Mouse (Mus musculus): ENCODE measurements at regions not wholly inside any gene's neighbourhood (a gene's known extent, or its start where the extent isn't known, plus 50 kb on each side); places are given as distances from the start of the nearest gene placed in this dataset.

DNA sequence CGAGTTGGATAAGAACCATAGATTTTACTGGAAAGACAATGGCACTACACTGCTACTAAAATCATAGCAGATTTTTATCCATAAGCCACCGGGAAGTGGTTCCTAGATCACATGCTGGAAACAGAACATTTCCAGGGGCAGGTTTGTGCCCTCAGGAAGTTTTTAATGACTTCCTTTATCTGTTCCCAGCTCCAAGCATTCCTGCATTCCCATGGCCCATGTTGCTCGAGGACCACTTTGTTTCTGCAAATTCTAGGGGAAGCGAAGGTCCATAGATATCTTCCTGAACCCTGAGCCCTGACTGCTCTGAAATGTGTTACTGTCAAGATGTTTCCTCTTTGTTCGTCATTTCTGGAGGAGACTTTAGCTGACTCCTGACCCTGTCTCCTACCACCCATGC is 235.6 kb upstream of the Map3k1 start:
- H3K36me3 ChIP-seq (ENCODE audit: control insufficient read depth, insufficient read depth, low read length, poor library complexity, severe bottlenecking), result no peaks in the 10 kb centered on the region
- TF ChIP-seq POLR2A (IDR thresholded peaks at IDR 0.05; ENCODE audit: insufficient read depth, low read length) (no peak), CTCF (IDR thresholded peaks at IDR 0.05; ENCODE audit: low read depth, low read length) (no peak), EP300 (IDR thresholded peaks at IDR 0.05; ENCODE audit: insufficient read depth, low read depth, low read length) (no peak)
- H3K27ac ChIP-seq (ENCODE audit: insufficient read depth, low read length), result no peak overlapping the region
- H3K4me3 ChIP-seq (ENCODE audit: low read depth, low read length), result no peak overlapping the region
- H3K9ac ChIP-seq (ENCODE audit: low read depth, poor library complexity, severe bottlenecking), result no peak overlapping the region
- no peaks in the 10 kb centered on the region for H3K9me3 ChIP-seq (replicated peaks; ENCODE audit: control insufficient read depth, insufficient read depth, low read length, poor library complexity, severe bottlenecking)
- peaks cover 3% of the 10 kb centered on the region for H3K4me1 ChIP-seq (ENCODE audit: control insufficient read depth, insufficient read depth, low read length)
- H3K27me3 ChIP-seq (ENCODE audit: control insufficient read depth, insufficient read depth, low read length, poor library complexity, severe bottlenecking), result no peaks in the 10 kb centered on the region

DNA sequence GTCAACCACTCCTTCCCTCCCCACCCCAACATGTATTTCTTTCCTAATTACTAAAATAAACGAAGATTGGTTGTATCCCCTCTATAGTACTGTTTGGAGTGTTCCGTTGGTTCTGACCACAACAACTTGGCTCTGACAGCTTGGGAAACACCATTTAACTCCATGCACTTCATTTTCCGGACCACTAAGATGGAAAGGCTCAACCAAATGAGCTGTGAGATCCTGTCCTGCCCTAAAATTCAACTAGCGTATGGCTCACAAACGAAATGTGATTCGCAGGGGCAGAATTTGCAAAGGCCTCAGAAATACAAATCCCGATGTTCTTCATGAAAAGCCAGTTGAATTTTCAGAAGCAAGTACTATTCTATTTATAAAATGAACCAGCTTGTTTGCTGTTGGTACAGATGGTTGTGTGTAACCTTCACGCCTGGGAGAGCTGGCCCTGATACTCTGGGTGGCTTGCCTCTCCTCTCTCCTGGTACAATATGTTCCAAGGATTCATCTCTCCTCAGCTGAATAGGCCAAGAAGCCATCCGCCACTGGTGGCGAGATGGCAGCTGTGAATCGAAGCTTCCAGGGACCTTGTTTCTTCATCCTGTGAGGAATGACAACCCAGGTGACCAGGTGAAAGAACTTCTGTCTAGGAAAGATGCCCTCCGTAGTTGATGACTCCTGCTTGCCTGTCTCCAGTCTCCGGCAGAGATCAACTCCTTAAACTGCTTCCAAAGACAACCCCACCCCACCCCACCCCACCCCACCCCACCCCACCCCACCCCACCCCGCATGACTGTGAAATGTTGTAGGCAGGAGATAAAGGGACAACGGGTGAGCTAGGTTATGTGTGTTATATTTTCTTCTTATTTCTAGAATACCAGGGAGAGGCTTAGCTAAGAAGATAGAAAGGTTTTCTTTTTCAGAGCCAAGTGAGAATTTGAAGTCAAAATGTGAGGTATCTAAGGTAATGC is 237.7 kb upstream of the Map3k1 start:
- Histone ChIP-seq H3K4me1 (ENCODE audit: control insufficient read depth, insufficient read depth, low read length) (peaks cover 3% of the 10 kb centered on the region), H3K4me3 (ENCODE audit: low read depth, low read length) (no peak overlapping the region), H3K27ac (ENCODE audit: insufficient read depth, low read length) (no peak overlapping the region), H3K9ac (ENCODE audit: low read depth, poor library complexity, severe bottlenecking) (no peak overlapping the region), H3K27me3 (ENCODE audit: control insufficient read depth, insufficient read depth, low read length, poor library complexity, severe bottlenecking) (no peaks in the 10 kb centered on the region), H3K36me3 (ENCODE audit: control insufficient read depth, insufficient read depth, low read length, poor library complexity, severe bottlenecking) (no peaks in the 10 kb centered on the region), H3K9me3 (replicated peaks; ENCODE audit: control insufficient read depth, insufficient read depth, low read length, poor library complexity, severe bottlenecking) (no peaks in the 10 kb centered on the region)
- TF ChIP-seq EP300 (IDR thresholded peaks at IDR 0.05; ENCODE audit: insufficient read depth, low read depth, low read length) (no peak), CTCF (IDR thresholded peaks at IDR 0.05; ENCODE audit: low read depth, low read length) (no peak), POLR2A (IDR thresholded peaks at IDR 0.05; ENCODE audit: insufficient read depth, low read length) (no peak)

- no peak overlapping the region for H3K27ac ChIP-seq (ENCODE audit: insufficient read depth, low read length)
- no peak overlapping the region for H3K4me3 ChIP-seq (ENCODE audit: low read depth, low read length)
- no peaks in the 10 kb centered on the region for H3K27me3 ChIP-seq (ENCODE audit: control insufficient read depth, insufficient read depth, low read length, poor library complexity, severe bottlenecking)
- H3K36me3 ChIP-seq (ENCODE audit: control insufficient read depth, insufficient read depth, low read length, poor library complexity, severe bottlenecking), result no peaks in the 10 kb centered on the region
- H3K9ac ChIP-seq (ENCODE audit: low read depth, poor library complexity, severe bottlenecking), result no peak overlapping the region
- peaks cover 3% of the 10 kb centered on the region for H3K4me1 ChIP-seq (ENCODE audit: control insufficient read depth, insufficient read depth, low read length)
- no peak for TF ChIP-seq CTCF (IDR thresholded peaks at IDR 0.05; ENCODE audit: low read depth, low read length)
- no peak for TF ChIP-seq POLR2A (IDR thresholded peaks at IDR 0.05; ENCODE audit: insufficient read depth, low read length)
- no peak for TF ChIP-seq EP300 (IDR thresholded peaks at IDR 0.05; ENCODE audit: insufficient read depth, low read depth, low read length)
- H3K9me3 ChIP-seq (replicated peaks; ENCODE audit: control insufficient read depth, insufficient read depth, low read length, poor library complexity, severe bottlenecking), result no peaks in the 10 kb centered on the region
Observed at GRCm38 (mm10) chr13:112047408-112047807, 238.6 kb upstream of the Map3k1 start.

- no peaks in the 10 kb centered on the region for H3K9me3 ChIP-seq (replicated peaks; ENCODE audit: control insufficient read depth, insufficient read depth, low read length, poor library complexity, severe bottlenecking)
- H3K4me1 ChIP-seq (ENCODE audit: control insufficient read depth, insufficient read depth, low read length), result peaks cover 3% of the 10 kb centered on the region
- H3K27me3 ChIP-seq (ENCODE audit: control insufficient read depth, insufficient read depth, low read length, poor library complexity, severe bottlenecking), result no peaks in the 10 kb centered on the region
- no peak overlapping the region for H3K27ac ChIP-seq (ENCODE audit: insufficient read depth, low read length)
- H3K9ac ChIP-seq (ENCODE audit: low read depth, poor library complexity, severe bottlenecking), result no peak overlapping the region
- no peak overlapping the region for H3K4me3 ChIP-seq (ENCODE audit: low read depth, low read length)
- TF ChIP-seq POLR2A (IDR thresholded peaks at IDR 0.05; ENCODE audit: insufficient read depth, low read length) (no peak), CTCF (IDR thresholded peaks at IDR 0.05; ENCODE audit: low read depth, low read length) (no peak), EP300 (IDR thresholded peaks at IDR 0.05; ENCODE audit: insufficient read depth, low read depth, low read length) (no peak)
- H3K36me3 ChIP-seq (ENCODE audit: control insufficient read depth, insufficient read depth, low read length, poor library complexity, severe bottlenecking), result no peaks in the 10 kb centered on the region
Observed at GRCm38 (mm10) chr13:112047874-112048273, 239.1 kb upstream of the Map3k1 start.

DNA sequence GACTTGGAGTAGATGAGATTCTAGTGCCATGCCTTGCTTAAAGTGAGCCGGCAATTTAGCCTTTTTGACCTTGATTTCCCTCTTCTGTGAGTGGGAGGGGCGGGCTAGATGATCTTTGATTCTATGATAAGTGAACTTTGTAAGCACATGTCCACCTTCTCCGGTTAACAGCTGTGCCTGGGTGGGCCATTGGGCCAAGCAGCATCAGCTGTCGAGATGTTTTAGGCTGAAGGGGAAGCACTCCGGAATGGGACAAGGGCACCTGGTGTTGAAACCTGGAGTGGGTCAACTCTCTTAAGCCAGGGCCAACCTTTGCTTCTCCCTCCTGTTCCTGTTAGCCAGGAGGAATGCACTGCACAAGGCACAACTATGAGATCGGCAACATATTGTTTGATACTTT is 239.5 kb upstream of the Map3k1 start:
- no peak overlapping the region for H3K9ac ChIP-seq (ENCODE audit: low read depth, poor library complexity, severe bottlenecking)
- H3K4me3 ChIP-seq (ENCODE audit: low read depth, low read length), result no peak overlapping the region
- TF ChIP-seq CTCF (IDR thresholded peaks at IDR 0.05; ENCODE audit: low read depth, low read length) (no peak), POLR2A (IDR thresholded peaks at IDR 0.05; ENCODE audit: insufficient read depth, low read length) (no peak), EP300 (IDR thresholded peaks at IDR 0.05; ENCODE audit: insufficient read depth, low read depth, low read length) (no peak)
- H3K27me3 ChIP-seq (ENCODE audit: control insufficient read depth, insufficient read depth, low read length, poor library complexity, severe bottlenecking), result no peaks in the 10 kb centered on the region
- peaks cover 3% of the 10 kb centered on the region for H3K4me1 ChIP-seq (ENCODE audit: control insufficient read depth, insufficient read depth, low read length)
- H3K9me3 ChIP-seq (replicated peaks; ENCODE audit: control insufficient read depth, insufficient read depth, low read length, poor library complexity, severe bottlenecking), result no peaks in the 10 kb centered on the region
- H3K27ac ChIP-seq (ENCODE audit: insufficient read depth, low read length), result no peak overlapping the region
- H3K36me3 ChIP-seq (ENCODE audit: control insufficient read depth, insufficient read depth, low read length, poor library complexity, severe bottlenecking), result no peaks in the 10 kb centered on the region

GRCm38 (mm10) chr13:112050892-112051291 is 237.4 kb upstream of the Ankrd55 start:
- TF ChIP-seq CTCF (IDR thresholded peaks at IDR 0.05; ENCODE audit: low read depth, low read length), result no peak
- TF ChIP-seq EP300 (IDR thresholded peaks at IDR 0.05; ENCODE audit: insufficient read depth, low read depth, low read length), result no peak
- no peak for TF ChIP-seq POLR2A (IDR thresholded peaks at IDR 0.05; ENCODE audit: insufficient read depth, low read length)

More at GRCm38 (mm10) chr13:112050892-112051291, 237.4 kb upstream of the Ankrd55 start:
- no peak overlapping the region for H3K9ac ChIP-seq (ENCODE audit: low read depth, poor library complexity, severe bottlenecking)
- H3K4me3 ChIP-seq (ENCODE audit: low read depth, low read length), result no peak overlapping the region
- H3K27me3 ChIP-seq (ENCODE audit: control insufficient read depth, insufficient read depth, low read length, poor library complexity, severe bottlenecking), result no peaks in the 10 kb centered on the region
- H3K9me3 ChIP-seq (replicated peaks; ENCODE audit: control insufficient read depth, insufficient read depth, low read length, poor library complexity, severe bottlenecking), result no peaks in the 10 kb centered on the region
- H3K27ac ChIP-seq (ENCODE audit: insufficient read depth, low read length), result no peak overlapping the region
- H3K36me3 ChIP-seq (ENCODE audit: control insufficient read depth, insufficient read depth, low read length, poor library complexity, severe bottlenecking), result no peaks in the 10 kb centered on the region
- H3K4me1 ChIP-seq (ENCODE audit: control insufficient read depth, insufficient read depth, low read length), result peaks cover 3% of the 10 kb centered on the region

Data from ES-Bruce4 (cell line).